Mouse (Mus musculus): ENCODE measurements at regions not wholly inside any gene's neighbourhood (a gene's known extent, or its start where the extent isn't known, plus 50 kb on each side); places are given as distances from the start of the nearest gene placed in this dataset.

DNA sequence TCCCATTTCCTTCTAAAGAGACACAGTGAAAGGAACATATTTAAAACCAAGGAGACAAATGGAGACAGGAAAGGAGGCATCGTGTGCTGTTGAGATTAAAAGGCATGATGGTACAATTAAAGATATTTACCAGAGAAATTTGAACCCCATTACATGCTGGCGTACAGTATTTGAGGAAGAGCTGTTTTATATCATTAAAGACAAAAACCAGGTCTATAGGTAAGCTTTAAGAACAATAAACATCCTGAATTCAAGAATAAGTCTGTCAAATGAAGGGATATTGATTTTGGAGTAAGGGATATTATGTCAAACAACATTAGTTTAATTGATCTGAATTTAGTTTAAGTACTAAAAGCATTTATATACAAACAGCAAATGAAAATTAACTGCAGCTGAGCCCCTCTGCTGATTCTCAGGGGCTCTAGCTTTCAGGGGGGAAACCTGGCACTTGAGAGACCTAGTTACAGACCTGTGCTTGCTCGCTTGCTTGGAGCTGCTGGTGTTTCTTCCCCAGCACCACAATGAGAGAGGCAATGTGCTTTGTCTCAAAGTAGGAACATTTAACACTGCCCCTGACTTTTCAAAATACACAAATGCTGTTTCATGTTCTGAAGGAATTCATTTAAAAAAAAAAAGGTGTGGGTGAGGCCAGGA, 189.8 kb upstream of the Nt5c1b start:
- no peaks in the 10 kb centered on the region for H3K36me3 ChIP-seq (replicated peaks; ENCODE audit: control insufficient read depth, insufficient read depth, low read length)
- no peaks in the 10 kb centered on the region for H3K27me3 ChIP-seq (ENCODE audit: control insufficient read depth, insufficient read depth, low read length)
- no peak for TF ChIP-seq EP300 (IDR thresholded peaks at IDR 0.05; ENCODE audit: low read depth)
- TF ChIP-seq CTCF (IDR thresholded peaks at IDR 0.05; ENCODE audit: low read depth) = no peak
- H3K4me1 ChIP-seq (ENCODE audit: control insufficient read depth, insufficient read depth) = no peaks in the 10 kb centered on the region
- no peak overlapping the region for H3K4me2 ChIP-seq (ENCODE audit: low read depth, low read length)
- DNase-seq (ENCODE audit: low spot score) (no peak), ATAC-seq (ENCODE audit: insufficient read depth, low read depth) (no peak)
- 68% methylated on average over 3 of the region's 3 CpGs for WGBS
- H3K9me3 ChIP-seq (replicated peaks; ENCODE audit: control insufficient read depth, low read length) = no peaks in the 10 kb centered on the region
- H3K9ac ChIP-seq (replicated peaks; ENCODE audit: low read depth, low read length) = no peak overlapping the region
- no peak overlapping the region for H3K4me3 ChIP-seq (ENCODE audit: low read depth, low read length)
- H3K27ac ChIP-seq (ENCODE audit: low read depth) = no peak overlapping the region

DNA sequence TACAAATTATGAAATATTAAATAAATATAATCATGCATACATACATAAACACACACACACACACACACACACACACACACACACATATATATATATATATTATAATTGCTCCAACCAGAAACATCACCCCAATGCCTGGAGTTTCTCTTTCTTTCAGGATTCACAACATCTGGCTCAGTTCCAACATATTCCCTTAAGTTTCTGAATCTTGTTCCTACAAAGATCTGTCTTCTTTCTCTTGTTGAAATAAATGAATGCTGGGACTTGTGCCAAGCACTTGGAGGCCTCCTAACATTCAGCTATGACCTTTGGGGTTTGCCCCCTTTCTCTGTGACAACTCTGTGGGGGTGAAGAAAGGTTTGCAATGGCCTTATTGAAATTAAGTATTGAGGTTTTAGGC, 187.2 kb upstream of the Nt5c1b start:
- TF ChIP-seq EP300 (IDR thresholded peaks at IDR 0.05; ENCODE audit: low read depth) (no peak), CTCF (IDR thresholded peaks at IDR 0.05; ENCODE audit: low read depth) (no peak)
- no peak overlapping the region for H3K27ac ChIP-seq (ENCODE audit: low read depth)
- H3K4me2 ChIP-seq (ENCODE audit: low read depth, low read length) = no peak overlapping the region
- no peak overlapping the region for H3K4me3 ChIP-seq (ENCODE audit: low read depth, low read length)
- no peaks in the 10 kb centered on the region for H3K36me3 ChIP-seq (replicated peaks; ENCODE audit: control insufficient read depth, insufficient read depth, low read length)
- H3K27me3 ChIP-seq (ENCODE audit: control insufficient read depth, insufficient read depth, low read length) = no peaks in the 10 kb centered on the region
- no peak for DNase-seq (ENCODE audit: low spot score)
- H3K9me3 ChIP-seq (replicated peaks; ENCODE audit: control insufficient read depth, low read length) = no peaks in the 10 kb centered on the region
- ATAC-seq (ENCODE audit: insufficient read depth, low read depth) = no peak
- H3K9ac ChIP-seq (replicated peaks; ENCODE audit: low read depth, low read length) = no peak overlapping the region
- H3K4me1 ChIP-seq (ENCODE audit: control insufficient read depth, insufficient read depth) = no peaks in the 10 kb centered on the region

GRCm38 (mm10) chr12:10186576-10186975, 183.2 kb upstream of the Nt5c1b start:
- H3K27me3 ChIP-seq (ENCODE audit: control insufficient read depth, insufficient read depth, low read length) = no peaks in the 10 kb centered on the region
- ATAC-seq (ENCODE audit: insufficient read depth, low read depth) (no peak), DNase-seq (ENCODE audit: low spot score) (no peak)
- no peaks in the 10 kb centered on the region for H3K4me1 ChIP-seq (ENCODE audit: control insufficient read depth, insufficient read depth)
- H3K27ac ChIP-seq (ENCODE audit: low read depth) = no peak overlapping the region
- TF ChIP-seq EP300 (IDR thresholded peaks at IDR 0.05; ENCODE audit: low read depth) = no peak
- TF ChIP-seq CTCF (IDR thresholded peaks at IDR 0.05; ENCODE audit: low read depth) = no peak
- H3K4me3 ChIP-seq (ENCODE audit: low read depth, low read length) = no peak overlapping the region
- no peak overlapping the region for H3K4me2 ChIP-seq (ENCODE audit: low read depth, low read length)
- no peaks in the 10 kb centered on the region for H3K9me3 ChIP-seq (replicated peaks; ENCODE audit: control insufficient read depth, low read length)
- no peaks in the 10 kb centered on the region for H3K36me3 ChIP-seq (replicated peaks; ENCODE audit: control insufficient read depth, insufficient read depth, low read length)
- no peak overlapping the region for H3K9ac ChIP-seq (replicated peaks; ENCODE audit: low read depth, low read length)

DNA sequence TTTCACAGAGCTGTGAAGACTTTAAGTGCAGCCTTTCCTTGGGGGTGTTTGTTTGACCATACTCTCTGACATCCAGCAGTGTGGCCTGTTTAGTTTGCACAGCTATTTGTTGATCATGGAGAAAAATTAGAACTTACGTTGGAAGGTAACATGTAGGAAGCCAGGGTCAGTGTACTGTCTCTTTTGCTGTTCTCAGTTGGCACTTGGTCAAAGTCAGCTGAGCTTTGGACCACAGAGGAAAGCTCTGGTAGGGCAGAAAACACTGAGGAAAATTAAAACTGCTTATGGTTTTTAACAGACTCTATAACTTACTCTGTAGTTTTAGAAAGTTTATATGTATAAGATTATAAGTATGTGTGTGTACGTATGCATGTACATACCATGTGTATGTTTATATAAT, 180.0 kb upstream of the Nt5c1b start:
- no peak overlapping the region for H3K4me3 ChIP-seq (ENCODE audit: low read depth, low read length)
- no peaks in the 10 kb centered on the region for H3K36me3 ChIP-seq (replicated peaks; ENCODE audit: control insufficient read depth, insufficient read depth, low read length)
- no peaks in the 10 kb centered on the region for H3K4me1 ChIP-seq (ENCODE audit: control insufficient read depth, insufficient read depth)
- 81% methylated on average over 2 of the region's 2 CpGs for WGBS
- no peaks in the 10 kb centered on the region for H3K9me3 ChIP-seq (replicated peaks; ENCODE audit: control insufficient read depth, low read length)
- H3K27ac ChIP-seq (ENCODE audit: low read depth) = no peak overlapping the region
- DNase-seq (ENCODE audit: low spot score) = no peak
- H3K9ac ChIP-seq (replicated peaks; ENCODE audit: low read depth, low read length) = no peak overlapping the region
- no peak overlapping the region for H3K4me2 ChIP-seq (ENCODE audit: low read depth, low read length)
- no peaks in the 10 kb centered on the region for H3K27me3 ChIP-seq (ENCODE audit: control insufficient read depth, insufficient read depth, low read length)
- ATAC-seq (ENCODE audit: insufficient read depth, low read depth) = no peak
- no peak for TF ChIP-seq EP300 (IDR thresholded peaks at IDR 0.05; ENCODE audit: low read depth)
- no peak for TF ChIP-seq CTCF (IDR thresholded peaks at IDR 0.05; ENCODE audit: low read depth)

DNA sequence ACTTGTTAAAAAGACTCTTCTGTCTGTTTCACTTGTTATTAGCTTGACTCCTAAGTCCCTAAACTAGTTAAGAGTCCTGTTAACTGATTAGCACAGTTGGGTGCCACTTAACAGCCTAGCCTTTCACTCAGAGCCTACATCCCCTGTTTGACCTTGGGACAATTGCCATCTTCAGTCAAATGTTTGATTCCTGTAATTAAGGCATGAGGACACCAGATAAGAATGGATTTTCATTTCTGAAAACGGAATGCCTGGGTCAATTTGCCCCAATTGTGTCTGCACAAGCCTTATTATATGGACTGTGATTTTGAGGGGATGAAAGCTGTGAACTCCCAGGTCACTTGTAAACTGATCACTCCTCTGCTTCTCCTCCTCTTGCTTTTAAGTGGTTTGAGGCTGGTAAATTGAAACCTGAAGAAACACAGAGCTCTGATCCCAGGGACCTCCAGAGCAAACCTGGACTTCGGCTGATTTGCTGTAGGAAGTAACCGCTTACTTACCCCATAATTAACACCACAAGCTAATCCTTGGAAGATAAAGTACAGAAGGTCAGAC, 171.8 kb upstream of the Nt5c1b start:
- Histone ChIP-seq H3K27me3 (ENCODE audit: control insufficient read depth, insufficient read depth, low read length) (no peaks in the 10 kb centered on the region), H3K9ac (replicated peaks; ENCODE audit: low read depth, low read length) (no peak overlapping the region), H3K36me3 (replicated peaks; ENCODE audit: control insufficient read depth, insufficient read depth, low read length) (no peaks in the 10 kb centered on the region), H3K4me3 (ENCODE audit: low read depth, low read length) (no peak overlapping the region), H3K4me1 (ENCODE audit: control insufficient read depth, insufficient read depth) (no peaks in the 10 kb centered on the region), H3K4me2 (ENCODE audit: low read depth, low read length) (no peak overlapping the region), H3K9me3 (replicated peaks; ENCODE audit: control insufficient read depth, low read length) (no peaks in the 10 kb centered on the region), H3K27ac (ENCODE audit: low read depth) (no peak overlapping the region)
- TF ChIP-seq CTCF (IDR thresholded peaks at IDR 0.05; ENCODE audit: low read depth) (no peak), EP300 (IDR thresholded peaks at IDR 0.05; ENCODE audit: low read depth) (no peak)
- DNase-seq (ENCODE audit: low spot score) (no peak), ATAC-seq (ENCODE audit: insufficient read depth, low read depth) (no peak)
- WGBS = 32% methylated on average over 3 of the region's 3 CpGs

DNA sequence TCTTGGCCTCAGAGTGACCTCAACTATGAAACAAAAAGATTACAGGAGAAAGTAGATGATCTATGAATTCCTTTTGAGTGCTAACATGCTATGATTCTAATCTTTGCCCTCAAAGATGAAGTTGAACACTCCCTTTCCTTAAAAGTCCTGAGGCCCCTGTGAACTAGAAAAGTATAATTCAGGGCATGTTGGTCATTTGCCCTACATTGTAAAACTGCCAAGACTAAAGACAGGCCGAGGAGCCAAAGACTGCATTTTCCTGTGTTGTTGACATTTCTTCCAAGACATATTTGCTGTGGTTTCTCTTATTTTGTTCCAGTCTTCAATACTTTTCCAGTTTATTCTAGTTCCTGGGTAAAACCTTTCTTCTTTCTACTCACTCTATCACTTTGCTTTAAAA, 159.9 kb upstream of the Nt5c1b start:
- no peaks in the 10 kb centered on the region for H3K9me3 ChIP-seq (replicated peaks; ENCODE audit: control insufficient read depth, low read length)
- H3K36me3 ChIP-seq (replicated peaks; ENCODE audit: control insufficient read depth, insufficient read depth, low read length) = no peaks in the 10 kb centered on the region
- no peak for DNase-seq (ENCODE audit: low spot score)
- 42% methylated on average over 1 of the region's 1 CpGs for WGBS
- no peak overlapping the region for H3K27ac ChIP-seq (ENCODE audit: low read depth)
- no peak overlapping the region for H3K4me2 ChIP-seq (ENCODE audit: low read depth, low read length)
- no peak for TF ChIP-seq EP300 (IDR thresholded peaks at IDR 0.05; ENCODE audit: low read depth)
- no peak for TF ChIP-seq CTCF (IDR thresholded peaks at IDR 0.05; ENCODE audit: low read depth)
- H3K4me1 ChIP-seq (ENCODE audit: control insufficient read depth, insufficient read depth) = no peaks in the 10 kb centered on the region
- H3K4me3 ChIP-seq (ENCODE audit: low read depth, low read length) = no peak overlapping the region
- ATAC-seq (ENCODE audit: insufficient read depth, low read depth) = no peak
- H3K27me3 ChIP-seq (ENCODE audit: control insufficient read depth, insufficient read depth, low read length) = no peaks in the 10 kb centered on the region
- no peak overlapping the region for H3K9ac ChIP-seq (replicated peaks; ENCODE audit: low read depth, low read length)

All from heart, postnatal 0 days (tissue).